Mouse (Mus musculus) liver, postnatal 0 days (tissue): ENCODE data around the gene Atad3a. TPM values are rescaled to one million over a fixed set of nuclear protein-coding genes. Genes with fewer than 3 reads are reported as not detected.
A peak's percentile ranks its signal among the peaks of the same experiment; 100 is the strongest.

ENCODE experiments used
- ATAC-seq: fragments of 200-750 bp; cut with Nextera tagmentation; 2 replicates; pipeline ENCODE4 v1.8.0; 2017; ENCODE audit warnings: mild to moderate bottlenecking, moderate library complexity
- DNase-seq: peaks from one replicate; pipeline ENCODE4 v3.0.0-alpha.2; 2016
- H3K27ac ChIP-seq: fragments of 300-500 bp; sonication (generic); 2 replicates; pipeline ENCODE4 v1.5.1; 2014; ENCODE audit warnings: antibody characterized with exemption, moderate library complexity, mild to moderate bottlenecking, low read depth
- H3K27me3 ChIP-seq: fragments of 300-500 bp; sonication (generic); 2 replicates; pipeline ENCODE4 v1.6.1; 2014; ENCODE audit warnings: low read length, control low read depth, mixed read lengths; ENCODE audit not compliant: insufficient read depth
- H3K36me3 ChIP-seq: fragments of 300-500 bp; sonication (generic); replicated peaks from 2 replicates; pipeline ENCODE4 v1.6.1; 2014; ENCODE audit warnings: mild to moderate bottlenecking, control low read depth, low read length, moderate library complexity, mixed read lengths; ENCODE audit not compliant: insufficient read depth
- H3K4me1 ChIP-seq: fragments of 300-500 bp; sonication (generic); 2 replicates; pipeline ENCODE4 v1.6.1; 2014; ENCODE audit warnings: antibody characterized with exemption, mild to moderate bottlenecking, control low read depth; ENCODE audit not compliant: insufficient read depth
- H3K4me2 ChIP-seq: fragments of 300-500 bp; sonication (generic); 2 replicates; pipeline ENCODE4 v1.6.1; 2014; ENCODE audit warnings: low read depth, mild to moderate bottlenecking, low read length, moderate library complexity, mixed read lengths
- H3K4me3 ChIP-seq: fragments of 300-500 bp; sonication (generic); 2 replicates; pipeline ENCODE4 v1.5.1; 2014; ENCODE audit warnings: low read depth, low read length
- H3K9ac ChIP-seq: fragments of 300-500 bp; sonication (generic); replicated peaks from 2 replicates; pipeline ENCODE4 v1.6.1; 2014; ENCODE audit warnings: mild to moderate bottlenecking, moderate library complexity
- H3K9me3 ChIP-seq: fragments of 300-500 bp; sonication (generic); 2 replicates; pipeline ENCODE4 v1.6.1; 2016; ENCODE audit warnings: mild to moderate bottlenecking, control low read depth, low read length, mixed read lengths
- CTCF ChIP-seq: sonication (generic); IDR thresholded peaks from 2 replicates; pipeline ENCODE4 v1.5.1; 2016; ENCODE audit warnings: antibody characterized with exemption, low read depth
- EP300 ChIP-seq: IDR thresholded peaks from 2 replicates; pipeline ENCODE4 v1.6.1; 2016; ENCODE audit warnings: antibody characterized with exemption, low read depth, mild to moderate bottlenecking
- WGBS: fragments of 180-500 bp; shearing (Covaris S2); extraction: QIAGEN DNeasy Blood & Tissue Kit; methylation state at CpG from one replicate; pipeline ENCODE4 v1.1.7; 2014; ENCODE audit not compliant: insufficient replicate concordance; 5-methylcytosine and 5-hydroxymethylcytosine counted together
- polyA plus RNA-seq: library from polyadenylated mRNA; unstranded; fragments of >200 nt; fragmentation: Nextera tagmentation; extraction: Ambion mirVana; gene quantifications from 2 replicates; pipeline ENCODE4 v1.2.1, GENCODE M21; 2015

The Atad3a gene
- polyA plus RNA-seq, 1 experiment from 2014 or later, result 44.7 TPM

GRCm38 (mm10) chr4:155771706-155772105, 10.8 kb upstream of the Atad3a start:
- Histone ChIP-seq H3K9me3 (no peaks in the 10 kb centered on the region), H3K27me3 (peaks cover 24% of the 10 kb centered on the region), H3K4me3 (no peak overlapping the region), H3K4me1 (peaks cover 25% of the 10 kb centered on the region), H3K9ac (no peak overlapping the region), H3K36me3 (no peaks in the 10 kb centered on the region), H3K27ac (no peak overlapping the region), H3K4me2 (no peak overlapping the region)
- no peak for DNase-seq
- ATAC-seq, result no peak
- WGBS, result 60% methylated on average over 2 of the region's 2 CpGs
- TF ChIP-seq EP300 (no peak), CTCF (no peak)

DNA sequence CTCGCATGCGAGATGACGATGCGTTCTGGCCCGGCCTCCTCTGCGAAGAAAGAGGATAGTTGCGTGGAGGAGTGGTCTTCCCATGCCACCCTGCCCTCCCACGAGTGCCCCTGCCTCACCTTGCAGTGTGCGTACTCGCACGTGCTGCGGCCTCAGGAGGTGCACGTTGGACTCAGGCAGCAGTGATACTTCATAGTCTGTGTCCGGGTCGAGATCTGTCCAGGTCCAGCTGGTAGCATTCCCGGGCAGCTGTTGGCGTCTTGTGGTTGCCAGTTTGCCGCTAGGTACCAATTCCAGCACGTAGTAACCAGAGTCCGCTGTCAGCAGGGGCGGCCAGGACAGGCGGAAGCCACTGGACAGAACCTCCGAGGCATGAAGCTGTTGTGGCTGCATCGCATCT, 9.7 kb upstream of the Atad3a start:
- Histone ChIP-seq H3K4me2 (peak overlapping the region; percentile 99), H3K9ac (peak overlapping the region; percentile 78), H3K4me1 (peaks cover 23% of the 10 kb centered on the region), H3K27me3 (peaks cover 21% of the 10 kb centered on the region), H3K27ac (no peak overlapping the region), H3K9me3 (no peaks in the 10 kb centered on the region), H3K36me3 (no peaks in the 10 kb centered on the region), H3K4me3 (peak overlapping the region; percentile 62)
- no peak for TF ChIP-seq EP300
- TF ChIP-seq CTCF, result no peak
- DNase-seq (no peak), ATAC-seq (no peak)
- 50% methylated on average over 23 of the region's 24 CpGs for WGBS

GRCm38 (mm10) chr4:155769880-155770512, 9.1 kb upstream of the Atad3a start:
- Histone ChIP-seq H3K27ac (peak overlapping the region; percentile 68), H3K9me3 (no peaks in the 10 kb centered on the region), H3K36me3 (no peaks in the 10 kb centered on the region), H3K4me2 (peak overlapping the region; percentile 99), H3K4me1 (peaks cover 22% of the 10 kb centered on the region), H3K4me3 (peak overlapping the region; percentile 62), H3K9ac (peak overlapping the region; percentile 78), H3K27me3 (peaks cover 19% of the 10 kb centered on the region)
- 1% methylated on average over 39 of the region's 39 CpGs for WGBS
- ATAC-seq, result peak; percentile 94
- peak; percentile 92 for DNase-seq
- TF ChIP-seq EP300 (no peak), CTCF (peak; percentile 99)

DNA sequence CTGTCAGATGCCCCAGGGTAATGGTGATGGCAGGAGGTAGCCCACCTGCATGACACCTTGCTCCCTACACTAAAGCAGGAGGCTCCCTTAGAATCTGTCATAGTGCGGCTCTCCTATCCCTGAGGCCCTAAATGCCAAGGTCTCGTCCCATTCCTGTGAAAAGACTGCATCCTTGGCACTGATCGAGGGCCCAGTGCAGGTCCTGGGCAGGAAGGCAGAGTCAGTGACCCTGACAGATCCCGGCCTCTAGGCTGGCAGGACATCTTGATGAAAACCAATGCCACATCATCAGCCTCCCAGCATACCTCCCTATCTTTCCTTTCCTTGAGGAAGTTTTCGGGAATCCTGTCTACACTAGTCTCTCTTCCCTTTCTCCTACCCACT, 8.6 kb upstream of the Atad3a start:
- Histone ChIP-seq H3K4me1 (peaks cover 17% of the 10 kb centered on the region), H3K27me3 (peaks cover 14% of the 10 kb centered on the region), H3K27ac (peak overlapping the region; percentile 68; the same call in 1 of the 2 replicates), H3K4me2 (peak overlapping the region; percentile 99), H3K9me3 (no peaks in the 10 kb centered on the region), H3K36me3 (no peaks in the 10 kb centered on the region), H3K4me3 (peak overlapping the region; percentile 62), H3K9ac (peak overlapping the region; percentile 78)
- ATAC-seq, result no peak
- DNase-seq, result no peak
- TF ChIP-seq EP300 (no peak), CTCF (no peak)
- WGBS, result 66% methylated on average over 5 of the region's 5 CpGs

DNA sequence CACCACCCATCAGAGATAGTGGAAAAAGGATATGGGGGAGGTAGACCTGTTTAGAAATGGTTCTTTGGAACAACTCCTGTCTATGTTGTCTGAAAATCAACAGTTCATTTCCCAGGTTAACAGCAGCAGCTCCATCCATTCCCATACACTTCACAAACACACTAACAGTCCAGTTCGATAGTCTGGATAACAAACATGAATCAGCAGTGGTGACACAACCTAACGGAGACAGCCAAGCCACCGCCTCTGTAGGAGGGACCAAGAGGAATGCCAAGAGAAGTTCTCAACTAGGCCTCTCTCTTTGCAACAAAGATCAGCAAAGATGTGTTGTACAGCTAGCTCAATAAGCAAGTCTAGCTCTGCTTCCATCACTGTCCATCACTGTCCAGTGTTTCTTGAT, 1.5 kb upstream of the Atad3a start:
- Histone ChIP-seq H3K4me1 (peaks cover 19% of the 10 kb centered on the region), H3K27ac (no peak overlapping the region), H3K36me3 (no peaks in the 10 kb centered on the region), H3K27me3 (no peaks in the 10 kb centered on the region), H3K4me2 (no peak overlapping the region), H3K9ac (no peak overlapping the region), H3K4me3 (no peak overlapping the region), H3K9me3 (no peaks in the 10 kb centered on the region)
- no peak for TF ChIP-seq EP300
- TF ChIP-seq CTCF, result no peak
- DNase-seq, result no peak
- no peak for ATAC-seq
- WGBS, result 61% methylated on average over 3 of the region's 3 CpGs

DNA sequence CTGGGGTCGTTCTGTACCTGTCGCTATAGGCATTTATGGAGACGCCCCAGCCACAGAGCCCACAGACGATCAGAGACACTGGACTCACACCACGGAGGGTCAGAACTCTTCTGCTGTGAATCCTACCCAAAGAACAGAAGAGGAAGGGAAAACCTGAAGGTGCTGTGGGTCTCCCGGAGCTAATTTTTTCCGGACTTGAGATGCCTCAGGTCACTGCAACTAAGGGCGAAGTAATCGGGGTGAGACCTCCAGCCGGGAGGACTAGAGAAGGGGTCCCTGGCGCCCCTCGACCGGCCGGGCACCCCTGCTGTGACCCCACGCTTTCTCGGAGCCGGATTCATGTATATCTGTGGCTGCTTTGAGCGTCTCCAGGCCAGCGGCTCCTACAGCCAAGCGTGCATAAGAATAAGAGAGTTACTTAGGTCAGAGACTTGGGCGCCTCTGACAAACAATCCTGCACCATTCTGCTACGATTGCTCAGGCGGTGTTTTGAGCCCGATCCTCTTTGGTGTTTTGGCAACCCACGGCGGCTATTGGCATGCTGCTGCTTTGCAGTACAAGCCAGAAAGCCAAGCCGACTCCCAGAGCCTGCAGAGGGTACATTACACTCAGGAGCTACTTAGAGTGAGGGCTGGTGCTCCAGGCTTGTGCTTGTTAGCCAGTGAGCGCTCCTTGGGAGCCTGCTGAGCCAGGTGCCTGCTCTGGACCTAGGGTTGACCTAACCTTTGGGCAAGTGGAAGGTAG, 635 bp upstream of the Atad3a start:
- DNase-seq (no peak), ATAC-seq (no peak)
- H3K27me3 ChIP-seq, result no peaks in the 10 kb centered on the region
- H3K27ac ChIP-seq, result peak overlapping the region; percentile 69
- H3K4me3 ChIP-seq, result peak overlapping the region; percentile 71
- WGBS, result 2% methylated on average over 28 of the region's 28 CpGs
- no peak; the same call in 1 of the 2 replicates for TF ChIP-seq EP300
- TF ChIP-seq CTCF, result no peak
- peak overlapping the region; percentile 100 for H3K4me2 ChIP-seq
- peaks cover 3% of the 10 kb centered on the region; the same call in 1 of the 2 replicates for H3K36me3 ChIP-seq
- H3K9ac ChIP-seq, result peak overlapping the region; percentile 75
- H3K4me1 ChIP-seq, result peaks cover 19% of the 10 kb centered on the region
- no peaks in the 10 kb centered on the region for H3K9me3 ChIP-seq
